15 mouse cellular contexts compared by ENCODE assay signal in genomic region chr3:131940896-131941295, GRCm38 (mm10).
"Had no signal": no experiment of that assay in that cellular context is flagged by ENCODE, and none has a peak within 500 bp of the region (broad histone marks: within the 10 kb centered on the region; RNA-seq: fewer than 3 reads in every experiment).

No protein-coding gene starts in this region.

- H3K4me1 ChIP-seq: midbrain, embryonic 10.5 days; midbrain, embryonic 15.5 days; neural tube, embryonic 12.5 days had no signal

- H3K27me3 ChIP-seq: midbrain, embryonic 15.5 days; neural tube, embryonic 12.5 days had no signal

- H3K36me3 ChIP-seq: midbrain, embryonic 10.5 days; midbrain, embryonic 15.5 days; neural tube, embryonic 12.5 days had no signal

- H3K9me3 ChIP-seq: midbrain, embryonic 10.5 days; midbrain, embryonic 15.5 days; neural tube, embryonic 12.5 days had no signal

- H3K4me2 ChIP-seq: midbrain, embryonic 15.5 days; neural tube, embryonic 12.5 days had no signal

- H3K9ac ChIP-seq: liver, embryonic 14.5 days; midbrain, embryonic 15.5 days; neural tube, embryonic 12.5 days had no signal

- DNase-seq: kidney, adult 9 months; kidney, postnatal 4 days; liver; lung, adult 18-20 months; lung, postnatal 36 days; right cerebral cortex, postnatal 4 days; spleen, adult 18-20 months; thymus, adult 18-20 months; thymus, postnatal 14 days had no signal

- H3K27ac ChIP-seq: kidney, postnatal 0 days; layer of hippocampus, adult 2 months; liver, embryonic 14.5 days; midbrain, embryonic 10.5 days; midbrain, embryonic 15.5 days; neural tube, embryonic 12.5 days had no signal

- ATAC-seq: midbrain, embryonic 15.5 days had no signal

- H3K4me3 ChIP-seq: layer of hippocampus, adult 2 months; midbrain, embryonic 10.5 days; midbrain, embryonic 15.5 days; neural tube, embryonic 12.5 days had no signal
